Mouse (Mus musculus) erythroblast, embryonic 14.5 days (primary cell): ENCODE results near the gene Slc22a15.

Source experiments
- GATA1 ChIP-seq: IDR thresholded peaks from 2 replicates; pipeline ENCODE4 v1.6.1; 2012; ENCODE audit warnings: low read length, inconsistent platforms, mixed read lengths
- TAL1 ChIP-seq: IDR thresholded peaks from 3 replicates; pipeline ENCODE4 v1.6.1; 2012; ENCODE audit warnings: low read length, inconsistent platforms, mixed read lengths

- TF ChIP-seq TAL1: no peak
- TF ChIP-seq GATA1: no peak
Measured at GRCm38 (mm10) chr3:101873061-101873675, 51.1 kb downstream of the Slc22a15 start.
